Mouse (Mus musculus): ENCODE measurements at regions not wholly inside any gene's neighbourhood (a gene's known extent, or its start where the extent isn't known, plus 50 kb on each side); places are given as distances from the start of the nearest gene placed in this dataset.
A peak's percentile ranks its signal among the peaks of the same experiment; 100 is the strongest.
"Not testable (repeated sequence)": the region's sequence is repeated elsewhere in the genome, so short reads cannot be mapped to it uniquely, and the experiment has no call there.

GRCm38 (mm10) chr8:109338220-109338835, 155.5 kb upstream of the Pmfbp1 start:
- Histone ChIP-seq H3K4me1 (ENCODE audit: control insufficient read depth, insufficient read depth, low read length) (no peaks in the 10 kb centered on the region), H3K36me3 (ENCODE audit: control insufficient read depth, insufficient read depth, low read length) (no peaks in the 10 kb centered on the region), H3K27ac (ENCODE audit: low read depth, low read length) (peak overlapping the region; percentile 51), H3K9ac (ENCODE audit: low read length) (no peak overlapping the region), H3K4me2 (ENCODE audit: low read depth) (no peak overlapping the region), H3K4me3 (ENCODE audit: low read depth, low read length) (no peak overlapping the region), H3K9me3 (ENCODE audit: control insufficient read depth, low read length) (no peaks in the 10 kb centered on the region), H3K27me3 (ENCODE audit: control insufficient read depth, insufficient read depth, low read length) (no peaks in the 10 kb centered on the region)
- DNase-seq (ENCODE audit: low spot score) (peak; percentile 54), ATAC-seq (ENCODE audit: insufficient read depth, low FRiP score, low TSS enrichment) (peak; percentile 35; the same call in 1 of the 2 replicates)
- 63% methylated on average over 14 of the region's 14 CpGs for WGBS

GRCm38 (mm10) chr8:109340647-109341046, 153.2 kb upstream of the Pmfbp1 start:
- ATAC-seq (ENCODE audit: insufficient read depth, low FRiP score, low TSS enrichment); H3K4me3 ChIP-seq (ENCODE audit: low read depth, low read length); H3K9ac ChIP-seq (ENCODE audit: low read length); H3K4me2 ChIP-seq (ENCODE audit: low read depth); H3K4me1 ChIP-seq (ENCODE audit: control insufficient read depth, insufficient read depth, low read length); H3K36me3 ChIP-seq (ENCODE audit: control insufficient read depth, insufficient read depth, low read length); DNase-seq (ENCODE audit: low spot score); H3K27me3 ChIP-seq (ENCODE audit: control insufficient read depth, insufficient read depth, low read length); H3K27ac ChIP-seq (ENCODE audit: low read depth, low read length); H3K9me3 ChIP-seq (ENCODE audit: control insufficient read depth, low read length): not testable (repeated sequence)
- 93% methylated on average over 21 of the region's 21 CpGs for WGBS

GRCm38 (mm10) chr8:109355168-109355567, 138.7 kb upstream of the Pmfbp1 start:
- ATAC-seq (ENCODE audit: insufficient read depth, low FRiP score, low TSS enrichment) (no peak), DNase-seq (ENCODE audit: low spot score) (no peak)
- Histone ChIP-seq H3K4me3 (ENCODE audit: low read depth, low read length) (no peak overlapping the region), H3K27me3 (ENCODE audit: control insufficient read depth, insufficient read depth, low read length) (no peaks in the 10 kb centered on the region), H3K9ac (ENCODE audit: low read length) (no peak overlapping the region), H3K4me2 (ENCODE audit: low read depth) (no peak overlapping the region), H3K9me3 (ENCODE audit: control insufficient read depth, low read length) (no peaks in the 10 kb centered on the region), H3K36me3 (ENCODE audit: control insufficient read depth, insufficient read depth, low read length) (no peaks in the 10 kb centered on the region), H3K27ac (ENCODE audit: low read depth, low read length) (no peak overlapping the region), H3K4me1 (ENCODE audit: control insufficient read depth, insufficient read depth, low read length) (peaks cover 14% of the 10 kb centered on the region)
- 89% methylated on average over 9 of the region's 9 CpGs for WGBS

- DNase-seq (ENCODE audit: low spot score) = peak; percentile 56
- Histone ChIP-seq H3K4me3 (ENCODE audit: low read depth, low read length) (no peak overlapping the region), H3K27ac (ENCODE audit: low read depth, low read length) (peak overlapping the region; percentile 89), H3K9ac (ENCODE audit: low read length) (peak overlapping the region; percentile 62), H3K9me3 (ENCODE audit: control insufficient read depth, low read length) (no peaks in the 10 kb centered on the region), H3K4me1 (ENCODE audit: control insufficient read depth, insufficient read depth, low read length) (peaks cover 18% of the 10 kb centered on the region), H3K4me2 (ENCODE audit: low read depth) (peak overlapping the region; percentile 29), H3K27me3 (ENCODE audit: control insufficient read depth, insufficient read depth, low read length) (no peaks in the 10 kb centered on the region), H3K36me3 (ENCODE audit: control insufficient read depth, insufficient read depth, low read length) (no peaks in the 10 kb centered on the region)
- peak; percentile 58; the same call in 1 of the 2 replicates for ATAC-seq (ENCODE audit: insufficient read depth, low FRiP score, low TSS enrichment)
- WGBS = 20% methylated on average over 16 of the region's 16 CpGs
Measured at GRCm38 (mm10) chr8:109359396-109360051, 134.3 kb upstream of the Pmfbp1 start.

GRCm38 (mm10) chr8:109360081-109360715, 133.6 kb upstream of the Pmfbp1 start:
- Histone ChIP-seq H3K4me1 (ENCODE audit: control insufficient read depth, insufficient read depth, low read length) (peaks cover 18% of the 10 kb centered on the region), H3K36me3 (ENCODE audit: control insufficient read depth, insufficient read depth, low read length) (no peaks in the 10 kb centered on the region), H3K9me3 (ENCODE audit: control insufficient read depth, low read length) (no peaks in the 10 kb centered on the region), H3K27ac (ENCODE audit: low read depth, low read length) (peak overlapping the region; percentile 89), H3K4me3 (ENCODE audit: low read depth, low read length) (no peak overlapping the region), H3K9ac (ENCODE audit: low read length) (peak overlapping the region; percentile 62), H3K27me3 (ENCODE audit: control insufficient read depth, insufficient read depth, low read length) (no peaks in the 10 kb centered on the region), H3K4me2 (ENCODE audit: low read depth) (peak overlapping the region; percentile 30)
- 16% methylated on average over 14 of the region's 14 CpGs for WGBS
- ATAC-seq (ENCODE audit: insufficient read depth, low FRiP score, low TSS enrichment) (peak; percentile 62), DNase-seq (ENCODE audit: low spot score) (peak; percentile 74)

GRCm38 (mm10) chr8:109360904-109361303, 132.9 kb upstream of the Pmfbp1 start:
- Histone ChIP-seq H3K4me2 (ENCODE audit: low read depth) (peak overlapping the region; percentile 30), H3K36me3 (ENCODE audit: control insufficient read depth, insufficient read depth, low read length) (no peaks in the 10 kb centered on the region), H3K27me3 (ENCODE audit: control insufficient read depth, insufficient read depth, low read length) (no peaks in the 10 kb centered on the region), H3K4me1 (ENCODE audit: control insufficient read depth, insufficient read depth, low read length) (peaks cover 18% of the 10 kb centered on the region), H3K9ac (ENCODE audit: low read length) (peak overlapping the region; percentile 32), H3K27ac (ENCODE audit: low read depth, low read length) (peak overlapping the region; percentile 89), H3K4me3 (ENCODE audit: low read depth, low read length) (no peak overlapping the region; the same call in 1 of the 2 replicates), H3K9me3 (ENCODE audit: control insufficient read depth, low read length) (no peaks in the 10 kb centered on the region)
- peak; percentile 67 for ATAC-seq (ENCODE audit: insufficient read depth, low FRiP score, low TSS enrichment)
- peak; percentile 78 for DNase-seq (ENCODE audit: low spot score)
- 3% methylated on average over 16 of the region's 16 CpGs for WGBS

GRCm38 (mm10) chr8:109361575-109362361, 132.1 kb upstream of the Pmfbp1 start:
- ATAC-seq (ENCODE audit: insufficient read depth, low FRiP score, low TSS enrichment) (no peak), DNase-seq (ENCODE audit: low spot score) (no peak)
- no peak overlapping the region for H3K9ac ChIP-seq (ENCODE audit: low read length)
- no peaks in the 10 kb centered on the region for H3K9me3 ChIP-seq (ENCODE audit: control insufficient read depth, low read length)
- H3K4me2 ChIP-seq (ENCODE audit: low read depth) = no peak overlapping the region
- H3K4me3 ChIP-seq (ENCODE audit: low read depth, low read length) = no peak overlapping the region
- peak overlapping the region; percentile 89 for H3K27ac ChIP-seq (ENCODE audit: low read depth, low read length)
- no peaks in the 10 kb centered on the region for H3K36me3 ChIP-seq (ENCODE audit: control insufficient read depth, insufficient read depth, low read length)
- 73% methylated on average over 7 of the region's 7 CpGs for WGBS
- H3K27me3 ChIP-seq (ENCODE audit: control insufficient read depth, insufficient read depth, low read length) = no peaks in the 10 kb centered on the region
- peaks cover 18% of the 10 kb centered on the region for H3K4me1 ChIP-seq (ENCODE audit: control insufficient read depth, insufficient read depth, low read length)

GRCm38 (mm10) chr8:109363185-109363845, 130.5 kb upstream of the Pmfbp1 start:
- WGBS = 94% methylated on average over 15 of the region's 15 CpGs
- no peaks in the 10 kb centered on the region for H3K36me3 ChIP-seq (ENCODE audit: control insufficient read depth, insufficient read depth, low read length)
- no peaks in the 10 kb centered on the region for H3K27me3 ChIP-seq (ENCODE audit: control insufficient read depth, insufficient read depth, low read length)
- H3K4me1 ChIP-seq (ENCODE audit: control insufficient read depth, insufficient read depth, low read length) = peaks cover 18% of the 10 kb centered on the region
- no peak overlapping the region for H3K4me3 ChIP-seq (ENCODE audit: low read depth, low read length)
- no peak for ATAC-seq (ENCODE audit: insufficient read depth, low FRiP score, low TSS enrichment)
- H3K4me2 ChIP-seq (ENCODE audit: low read depth) = no peak overlapping the region
- no peak for DNase-seq (ENCODE audit: low spot score)
- no peaks in the 10 kb centered on the region for H3K9me3 ChIP-seq (ENCODE audit: control insufficient read depth, low read length)
- H3K9ac ChIP-seq (ENCODE audit: low read length) = no peak overlapping the region
- no peak overlapping the region for H3K27ac ChIP-seq (ENCODE audit: low read depth, low read length)
